Mouse (Mus musculus): ENCODE results near the gene Cux2.
A peak's percentile ranks its signal among the peaks of the same experiment; 100 is the strongest.
"Not testable (repeated sequence)": the region's sequence is repeated elsewhere in the genome, so short reads cannot be mapped to it uniquely, and the experiment has no call there.

Gene Cux2

GRCm38 (mm10) chr5:121861964-121862363 lies 187.9 kb downstream of the Cux2 start:
- no peak for DNase-seq

DNA sequence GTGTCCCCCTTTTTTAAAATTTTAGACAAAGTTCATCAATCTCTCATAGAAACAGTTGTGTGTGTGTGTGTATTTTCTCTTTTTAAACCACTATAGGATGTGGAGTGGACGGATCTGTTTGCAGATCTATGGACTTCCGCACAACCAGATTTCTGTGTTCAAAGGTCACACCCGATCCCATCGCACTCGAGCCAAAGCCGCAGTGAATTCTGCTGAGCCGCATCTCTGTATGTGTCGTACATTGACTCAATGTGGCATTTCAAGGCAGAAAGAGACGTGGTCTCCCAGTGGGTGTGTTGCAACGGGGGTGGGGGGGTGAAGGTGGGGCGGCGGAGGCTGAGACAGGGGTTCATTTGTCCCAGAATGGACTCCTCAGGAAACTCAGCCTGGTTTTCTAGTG lies 191.5 kb downstream of the Cux2 start:
- no peak for DNase-seq

DNA sequence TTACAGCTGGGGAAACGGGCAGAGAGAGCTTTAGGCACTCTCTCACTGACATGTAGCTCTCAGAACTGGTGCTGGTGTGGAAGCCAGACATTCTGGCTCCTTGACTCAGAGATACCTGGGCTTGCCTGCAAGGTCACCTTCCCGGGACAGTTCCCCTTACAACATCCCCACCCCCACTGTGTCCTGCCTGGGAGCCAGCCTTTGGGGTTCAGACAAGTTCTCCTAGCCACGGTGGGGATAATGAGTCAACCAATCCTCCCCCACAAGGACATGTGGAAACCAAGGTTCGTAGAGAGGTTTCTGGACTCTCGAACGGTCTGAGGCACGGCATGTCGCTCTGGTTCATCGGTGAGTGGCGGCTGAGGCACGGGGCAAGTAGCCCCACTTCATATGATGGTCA lies 193.2 kb downstream of the Cux2 start:
- DNase-seq = no peak

DNA sequence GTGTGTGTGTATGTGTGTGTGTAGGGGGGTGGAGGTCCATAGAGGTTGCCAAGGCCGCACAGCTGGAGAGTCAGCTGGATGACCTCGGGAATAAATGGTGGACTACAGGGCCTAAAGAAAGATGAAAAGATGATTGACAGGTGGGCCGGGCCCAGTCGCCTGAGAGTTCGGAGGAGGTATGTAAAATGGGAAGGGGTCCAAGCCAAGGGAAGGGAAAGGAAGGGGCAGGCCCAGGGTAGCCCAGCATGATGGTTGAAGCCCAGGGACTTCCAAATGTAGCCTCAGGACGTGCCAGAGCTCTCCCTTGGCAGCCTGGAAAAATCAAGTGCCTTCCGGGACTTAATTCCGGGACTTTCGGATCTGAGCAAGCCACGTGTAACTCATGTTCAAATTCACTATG lies 195.1 kb downstream of the Cux2 start:
- DNase-seq = no peak

DNA sequence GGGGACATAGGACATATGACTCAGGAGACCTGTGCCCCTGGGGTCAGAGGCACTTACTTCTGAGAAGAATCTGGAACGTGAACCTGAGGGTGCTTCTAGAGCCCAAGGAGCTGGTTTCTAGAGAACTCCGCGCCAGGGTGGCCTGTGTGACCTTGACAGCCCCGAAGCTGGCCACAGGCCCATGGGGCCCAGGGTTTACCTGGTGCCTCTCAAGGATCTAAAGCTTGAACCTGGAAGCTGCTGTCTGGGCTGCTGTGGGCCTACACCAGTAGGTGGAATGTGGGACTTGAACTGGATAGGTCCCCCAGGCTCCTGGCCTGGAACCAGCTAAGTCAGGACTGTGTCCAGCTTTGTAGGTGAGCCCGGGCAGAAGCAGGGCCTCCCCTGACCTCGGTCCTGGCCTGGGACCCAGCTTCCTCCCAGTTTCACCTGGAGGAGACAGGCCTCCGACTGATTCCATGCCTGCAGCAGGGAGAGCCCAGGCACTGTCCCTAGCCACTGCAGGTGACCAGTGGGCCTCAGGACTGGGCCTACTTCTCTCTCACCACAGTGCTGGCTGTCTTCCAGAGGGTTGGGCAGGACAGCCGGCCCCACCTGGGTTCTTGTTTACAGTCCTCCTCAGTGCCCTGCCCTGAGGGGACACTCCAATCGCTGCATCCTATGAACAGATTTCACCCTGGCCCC lies 196.4 kb downstream of the Cux2 start:
- DNase-seq = no peak

- peak in 1 of 2 experiments; percentile 50 for DNase-seq
These were observed 200.2 kb downstream of the Cux2 start for GRCm38 (mm10) chr5:121849478-121850349.

DNA sequence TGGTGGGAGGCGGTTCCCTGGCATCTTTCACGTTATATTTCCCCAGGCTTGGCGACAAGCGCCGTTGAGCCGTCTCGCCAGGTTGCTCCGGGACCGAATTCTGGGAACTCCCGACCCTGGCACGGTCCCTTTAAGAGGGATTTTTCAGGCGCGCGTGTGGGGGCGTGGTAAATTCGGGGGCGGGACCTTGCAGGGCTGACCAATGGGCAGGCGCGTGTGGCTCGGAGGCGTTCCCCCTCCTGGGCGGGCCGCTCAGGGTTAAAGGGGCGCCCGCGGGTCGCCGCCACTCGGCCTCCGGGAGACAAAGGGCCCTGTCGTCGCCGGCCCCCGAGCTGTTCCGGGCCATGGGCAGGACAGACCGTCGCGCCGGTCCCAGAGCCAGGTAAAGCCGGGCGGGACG lies 201.2 kb downstream of the Cux2 start, which contains the start of gene Pheta1:
Pheta1 (plus strand) TSS at position 242 of the 400 bp plus-strand sequence.
- DNase-seq = peak; percentile 93 to 95

DNA sequence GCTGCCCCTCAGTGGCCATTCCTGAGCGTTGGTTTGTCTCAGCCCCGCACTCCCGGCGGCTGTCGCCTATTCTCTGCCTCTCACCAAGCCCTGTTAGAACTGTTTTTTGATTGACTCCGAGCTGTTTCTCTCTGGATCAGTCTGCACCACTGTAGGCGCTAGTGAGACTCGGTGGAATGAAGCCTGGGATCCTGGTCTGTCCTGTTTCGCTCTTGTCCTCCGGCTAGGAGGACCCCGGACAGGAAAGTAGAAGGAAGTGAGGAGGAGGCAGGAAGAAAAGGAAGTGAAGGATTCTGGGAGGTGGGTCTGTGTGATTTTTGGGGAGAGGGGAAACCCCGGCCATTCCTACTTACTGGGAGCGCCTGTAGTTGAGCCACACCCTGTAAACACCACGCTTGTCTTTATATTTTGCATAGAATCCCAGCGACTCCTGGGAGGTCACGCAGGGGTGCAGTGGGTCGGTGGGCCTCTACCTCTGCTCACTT lies 201.8 kb downstream of the Cux2 start:
- DNase-seq = peak; percentile 62 to 71

DNA sequence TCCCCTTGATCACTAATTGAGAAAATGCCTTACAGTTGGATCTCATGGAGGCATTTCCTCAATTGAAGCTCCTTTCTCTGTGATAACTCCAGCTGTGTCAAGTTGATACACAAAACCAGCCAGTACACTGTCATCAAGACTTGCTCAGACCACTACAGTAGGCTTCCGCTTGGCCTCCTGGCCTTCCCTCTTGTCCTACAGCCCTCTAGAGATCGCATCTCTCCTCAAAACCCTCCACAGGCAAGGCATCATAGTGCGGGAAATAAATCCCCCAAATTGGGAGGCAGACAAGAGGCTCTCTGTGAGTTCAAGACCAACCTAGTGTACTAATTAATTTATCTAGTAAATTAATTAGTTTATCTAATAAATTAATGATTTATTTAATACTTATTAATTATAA lies 202.6 kb downstream of the Cux2 start:
- not testable (repeated sequence) for DNase-seq

DNA sequence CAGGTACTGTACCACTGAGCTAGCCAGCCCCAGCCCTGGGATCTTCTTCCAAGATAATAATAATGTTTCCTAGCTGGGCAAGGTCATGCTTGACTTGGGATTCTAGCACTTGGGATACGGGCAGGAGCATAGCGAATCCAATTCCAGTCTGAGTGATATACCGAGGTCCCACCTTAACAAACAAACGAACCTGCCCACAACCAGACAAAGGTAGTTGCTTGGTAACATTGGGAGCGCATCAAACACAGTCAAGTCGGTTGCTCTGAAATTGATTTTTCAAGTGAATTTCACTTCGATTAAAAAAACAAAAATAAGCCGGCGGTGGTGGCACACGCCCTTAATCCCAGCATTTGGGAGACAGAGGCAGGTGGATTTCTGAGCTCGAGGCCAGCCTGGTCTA lies 203.6 kb downstream of the Cux2 start:
- DNase-seq = no peak

DNA sequence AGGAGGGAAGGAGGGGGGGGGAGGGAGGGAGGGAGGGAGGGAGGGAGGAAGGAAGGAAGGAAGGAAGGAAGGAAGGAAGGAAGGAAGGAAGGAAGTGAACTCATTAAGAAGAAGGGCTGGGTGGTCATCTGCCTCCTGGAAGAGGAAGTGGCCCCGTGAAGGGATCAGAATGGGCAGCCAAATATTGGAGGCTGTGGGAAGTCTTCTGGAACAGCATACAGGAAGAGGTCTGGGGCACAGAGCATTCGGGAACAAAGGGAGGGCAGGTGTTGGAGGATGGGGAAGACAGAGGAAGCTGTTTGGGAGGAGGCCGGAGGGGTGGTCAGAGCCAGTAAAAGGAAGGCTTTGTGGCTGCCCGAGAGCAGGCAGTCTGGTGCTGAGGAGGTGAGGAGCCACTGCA lies 204.5 kb downstream of the Cux2 start:
- DNase-seq = no peak

- peak in 1 of 2 experiments; percentile 53 for DNase-seq
These were observed 206.6 kb downstream of the Cux2 start for GRCm38 (mm10) chr5:121843138-121843905.

- DNase-seq = peak; percentile 81 to 95
These were observed 207.2 kb downstream of the Cux2 start for GRCm38 (mm10) chr5:121842665-121843118.

- no peak for DNase-seq
These were observed 207.9 kb downstream of the Cux2 start for GRCm38 (mm10) chr5:121841973-121842372.

DNA sequence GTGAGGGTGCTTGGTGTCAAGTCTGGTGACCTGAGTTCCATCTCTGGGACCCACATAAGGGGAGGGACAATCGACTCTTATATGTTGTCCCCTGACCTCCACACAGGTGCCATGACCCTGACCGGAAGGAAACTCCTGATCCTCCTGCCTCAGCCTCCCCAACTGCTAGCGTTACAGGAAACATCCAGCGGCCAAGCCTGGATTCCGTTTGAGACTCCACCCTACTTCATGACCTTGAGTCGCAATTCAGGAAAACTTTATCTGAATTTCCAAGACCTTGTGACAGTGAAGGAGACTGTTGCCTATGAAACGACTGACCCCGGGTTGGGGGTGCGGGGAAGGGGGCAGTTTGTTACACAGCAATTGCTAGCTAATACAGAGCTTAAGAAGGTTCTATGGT lies 208.4 kb downstream of the Cux2 start:
- peak in 1 of 2 experiments; percentile 1 for DNase-seq

DNA sequence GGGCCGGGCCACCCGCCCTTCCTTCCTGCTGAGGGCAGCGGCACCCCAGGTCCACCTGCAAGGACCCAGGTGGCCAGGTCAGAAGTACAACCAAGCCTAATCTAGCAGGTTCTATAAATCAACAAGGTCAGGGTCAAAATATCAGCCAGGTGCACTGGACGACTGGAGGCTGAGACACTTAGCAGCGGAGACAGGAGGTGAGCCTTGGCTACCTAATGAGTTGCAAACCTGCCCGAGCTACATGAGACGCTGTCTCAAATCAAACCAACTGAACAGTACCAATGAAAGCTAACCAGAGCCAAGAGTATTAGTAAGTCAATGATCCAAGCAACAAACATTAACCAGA lies 210.8 kb downstream of the Cux2 start:
- DNase-seq = no peak

DNA sequence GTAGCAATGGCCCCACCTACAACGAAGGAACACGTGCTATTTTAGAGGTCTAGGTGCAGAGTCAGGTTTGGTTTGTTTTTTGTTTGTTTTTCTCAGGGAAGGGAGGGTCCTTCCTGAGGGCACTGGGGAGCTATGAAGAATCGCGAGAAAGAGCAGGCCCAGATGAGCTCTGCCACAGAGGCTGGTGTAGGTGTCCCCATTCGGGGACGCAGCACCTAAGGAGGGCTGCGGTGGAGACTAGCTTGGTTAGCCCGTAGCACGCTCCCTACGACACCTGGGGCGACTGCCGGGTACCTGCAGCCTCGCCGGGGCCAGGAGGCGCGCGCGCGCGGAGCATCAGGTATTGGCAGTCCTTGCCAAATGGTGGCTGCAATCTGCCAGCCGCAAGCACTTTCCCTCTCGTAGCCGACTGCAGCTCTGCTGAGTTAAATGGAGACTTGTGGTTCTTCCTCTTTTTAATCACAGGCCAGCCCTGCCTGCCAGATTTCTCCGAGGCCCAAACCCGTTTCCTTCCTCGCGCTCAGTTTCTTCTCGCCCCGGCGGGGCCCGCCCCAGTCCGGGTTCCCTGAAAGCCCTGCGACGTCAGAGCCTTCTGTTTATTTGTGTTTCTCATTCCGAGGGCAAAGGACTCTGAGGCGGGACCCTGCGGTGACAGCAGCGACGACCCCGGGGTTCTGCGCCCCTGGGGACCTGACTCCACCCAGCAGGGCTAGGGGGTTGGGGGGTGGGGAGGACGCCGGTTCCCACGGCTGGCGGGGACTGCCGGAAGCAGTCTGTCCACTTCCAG lies 211.4 kb downstream of the Cux2 start:
- DNase-seq = peak; percentile 68 to 75

DNA sequence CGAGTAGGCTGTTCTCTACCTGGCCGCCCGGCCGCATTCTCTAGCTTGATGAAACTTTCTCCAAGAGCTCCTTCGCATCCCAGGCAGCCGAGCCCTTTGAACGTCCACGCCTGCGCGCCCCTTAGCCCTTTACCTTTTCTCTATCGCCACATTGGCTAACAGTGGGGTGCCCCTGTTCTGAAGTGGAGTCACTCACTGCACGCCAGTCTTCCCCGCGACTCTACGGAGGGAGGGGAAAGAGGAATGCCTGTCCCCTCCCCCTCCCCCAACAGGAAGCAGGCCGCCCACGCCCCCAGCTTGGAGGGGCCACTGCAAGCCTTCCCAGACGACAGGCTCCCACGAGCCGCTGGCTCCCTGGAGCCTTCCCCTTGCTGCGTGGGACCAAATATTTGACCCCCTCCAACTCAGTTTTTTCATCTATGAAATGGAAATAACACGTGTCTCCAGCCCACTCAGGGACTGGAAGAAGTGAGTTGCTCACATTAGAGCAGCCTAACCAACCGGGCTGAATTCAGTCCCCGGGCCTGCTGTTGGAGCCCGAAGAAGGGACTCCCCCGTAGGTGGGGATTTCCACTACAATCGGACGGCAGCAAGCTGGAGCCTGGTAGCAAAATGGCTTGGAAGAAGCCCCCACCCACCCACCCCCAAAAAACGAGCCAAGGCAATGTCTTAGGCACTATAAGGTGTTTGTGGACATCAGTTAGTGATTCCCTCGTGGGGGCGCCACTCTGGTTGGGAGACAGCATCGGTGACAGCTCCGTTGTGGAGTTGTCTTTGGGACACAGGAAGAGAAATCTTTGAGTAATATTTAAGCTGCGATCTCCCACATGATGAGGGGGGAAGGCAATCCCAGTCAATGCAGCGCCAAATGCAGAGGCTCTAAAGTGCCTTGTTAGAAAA lies 212.2 kb downstream of the Cux2 start, which contains the start of gene Sh2b3:
Sh2b3 (minus strand) TSS at position 206 of the 900 bp plus-strand sequence.
- peak in 1 of 2 experiments; percentile 50 for DNase-seq

DNA sequence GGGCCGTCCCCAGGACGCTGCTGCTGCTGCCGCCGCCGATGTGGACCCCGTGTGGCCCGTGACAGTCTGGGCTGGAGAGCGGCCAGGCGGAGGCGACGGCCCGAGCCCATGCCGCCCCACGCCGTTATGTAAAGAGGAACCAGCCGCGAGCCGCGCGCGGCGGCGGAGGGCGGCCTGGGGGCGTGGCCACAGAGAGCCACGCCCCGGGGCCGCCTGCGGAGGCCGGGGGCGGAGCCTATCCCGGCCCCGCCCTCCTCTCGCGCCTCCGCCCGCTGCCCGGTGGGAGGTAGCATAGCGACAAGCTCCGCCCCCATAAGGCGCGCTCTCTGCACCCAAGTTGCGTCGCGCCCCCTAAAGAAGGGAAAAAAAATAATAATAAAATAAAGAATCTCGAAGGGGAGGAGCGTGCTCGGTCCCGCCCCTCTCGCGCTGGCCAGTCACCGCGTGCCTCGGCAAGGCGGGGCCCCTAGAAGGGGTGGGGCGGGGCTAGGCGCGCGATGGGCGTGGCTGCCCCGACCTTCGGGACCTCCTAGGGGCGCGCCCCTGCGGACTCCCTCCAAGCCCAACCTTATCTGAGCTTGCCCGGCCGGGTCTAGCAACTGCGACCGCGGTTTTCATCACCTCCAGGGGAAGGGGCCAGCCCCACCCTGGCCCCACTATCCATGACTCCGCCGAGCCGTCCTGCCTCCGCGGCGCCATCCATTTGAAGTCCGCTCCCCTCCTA lies 213.0 kb downstream of the Cux2 start:
- peak; percentile 78 to 89 for DNase-seq

GRCm38 (mm10) chr5:121835949-121836691 lies 213.8 kb downstream of the Cux2 start:
- DNase-seq = no peak
